Comparison of ENCODE assay signal across 35 mouse cellular contexts in genomic region chr2:38722076-38722475, GRCm38 (mm10). TPM values are rescaled to one million over a fixed set of nuclear protein-coding genes. Genes with fewer than 3 reads are reported as not detected.
DNase-seq lines count a peak whose midpoint lies in the region; ATAC-seq lines count a peak whose summit lies in the region.
"Had no signal": no experiment of that assay in that cellular context is flagged by ENCODE, and none has a peak within 500 bp of the region (broad histone marks: within the 10 kb centered on the region; RNA-seq: fewer than 3 reads in every experiment).

No protein-coding gene starts in this region.

- no peak overlapping the region for H3K4me2 ChIP-seq in kidney, embryonic 15.5 days
- no peak overlapping the region for H3K4me2 ChIP-seq in intestine, embryonic 15.5 days (replicated peaks)
- H3K4me2 ChIP-seq: embryonic facial prominence, embryonic 15.5 days; heart, embryonic 11.5 days; hindbrain, embryonic 14.5 days; limb, embryonic 13.5 days; liver, embryonic 11.5 days; lung, embryonic 15.5 days; midbrain, embryonic 11.5 days; neural tube, embryonic 13.5 days had no signal

- H3K27ac ChIP-seq in kidney, embryonic 15.5 days, result no peak overlapping the region
- H3K27ac ChIP-seq in intestine, embryonic 15.5 days, result no peak overlapping the region
- H3K27ac ChIP-seq: embryonic facial prominence, embryonic 10.5 days; embryonic facial prominence, embryonic 15.5 days; hindbrain, embryonic 14.5 days; limb, embryonic 13.5 days; lung, embryonic 15.5 days; neural tube, embryonic 13.5 days had no signal

- peak; percentile 2 to 24 for DNase-seq in adrenal gland, adult (ENCODE audit: inconsistent age in 2 of 2, low spot score in 1 of 2)
- no peak for DNase-seq in adrenal gland, adult 2 months
- DNase-seq in kidney, adult 11 months, result no peak
- peak; percentile 47 for DNase-seq in ES-CJ7 (ENCODE audit: low read depth, low spot score)
- DNase-seq in neural tube, embryonic 10.5 days (ENCODE audit: extremely low spot score, low spot score), result no peak
- DNase-seq in embryo, embryonic 11 days, result no peak
- DNase-seq: adrenal gland, adult 8-10 months; cerebellum, adult 2 months; cerebellum, postnatal 14 days; gastrocnemius, postnatal 25 days; heart, adult 11 months; heart, postnatal 4 days; kidney, adult 18-20 months; kidney, postnatal 36 days; thymus, postnatal 14 days had no signal

- WGBS in kidney, embryonic 15.5 days, result 43% methylated on average over 4 of the region's 4 CpGs
- WGBS in intestine, embryonic 15.5 days, result 50% methylated on average over 4 of the region's 4 CpGs

- H3K4me1 ChIP-seq in kidney, embryonic 15.5 days, result 0 out of 2 replicates have a peak, but pooled peaks cover 8% of the 10 kb centered on the region
- H3K4me1 ChIP-seq in intestine, embryonic 15.5 days (replicated peaks), result no peaks in the 10 kb centered on the region
- H3K4me1 ChIP-seq: embryonic facial prominence, embryonic 15.5 days had no signal

- no peak overlapping the region for H3K4me3 ChIP-seq in kidney, embryonic 15.5 days (replicated peaks)
- no peak overlapping the region for H3K4me3 ChIP-seq in intestine, embryonic 15.5 days (replicated peaks)
- H3K4me3 ChIP-seq: embryonic facial prominence, embryonic 10.5 days; embryonic facial prominence, embryonic 15.5 days; limb, embryonic 13.5 days; lung, embryonic 15.5 days; myocyte; neural tube, embryonic 13.5 days had no signal

- H3K36me3 ChIP-seq in kidney, embryonic 15.5 days, result no peaks in the 10 kb centered on the region
- H3K36me3 ChIP-seq in intestine, embryonic 15.5 days, result no peaks in the 10 kb centered on the region
- H3K36me3 ChIP-seq: embryonic facial prominence, embryonic 10.5 days; embryonic facial prominence, embryonic 15.5 days; limb, embryonic 13.5 days; lung, embryonic 15.5 days had no signal

- no peaks in the 10 kb centered on the region; the same call in 1 of the 2 replicates for H3K27me3 ChIP-seq in kidney, embryonic 15.5 days
- H3K27me3 ChIP-seq in intestine, embryonic 15.5 days (replicated peaks), result no peaks in the 10 kb centered on the region
- H3K27me3 ChIP-seq: CH12.LX; embryonic facial prominence, embryonic 15.5 days; limb, embryonic 13.5 days; lung, embryonic 15.5 days; neural tube, embryonic 13.5 days; Patski had no signal

- no peak overlapping the region for H3K9ac ChIP-seq in kidney, embryonic 15.5 days
- no peak overlapping the region for H3K9ac ChIP-seq in intestine, embryonic 15.5 days
- H3K9ac ChIP-seq: embryonic facial prominence, embryonic 15.5 days; hindbrain, embryonic 14.5 days; limb, embryonic 13.5 days; lung, embryonic 15.5 days; neural tube, embryonic 13.5 days had no signal

- ATAC-seq in kidney, embryonic 15.5 days (replicated peaks; ENCODE audit: low FRiP score), result peak; percentile 84
- ATAC-seq in intestine, embryonic 15.5 days, result peak; percentile 70
- ATAC-seq: forebrain, embryonic 14.5 days; Patski had no signal

- no peaks in the 10 kb centered on the region for H3K9me3 ChIP-seq in kidney, embryonic 15.5 days (replicated peaks)
- H3K9me3 ChIP-seq in intestine, embryonic 15.5 days, result no peaks in the 10 kb centered on the region
- H3K9me3 ChIP-seq: embryonic facial prominence, embryonic 10.5 days; embryonic facial prominence, embryonic 15.5 days; G1E; limb, embryonic 13.5 days; lung, embryonic 15.5 days; neural tube, embryonic 13.5 days had no signal

RNA-seq across cellular contexts. Expression of gene Nr5a1, which starts 7.7 kb away (rescaled TPM):
- 100 to 1,000 TPM; 302 to 765 TPM for total RNA-seq in adrenal gland, adult 2 months (2021)
- 836 and 1,436 TPM in 2 replicates for polyA plus RNA-seq in adrenal gland, adult 2 months (2012; rRNA removed)
- polyA plus RNA-seq in kidney, embryonic 15.5 days (2015; fragmentation: Nextera tagmentation; extraction: Ambion mirVana), result 1.3 and 3.4 TPM in 2 replicates
- 0.05 and 1.1 TPM in 2 replicates for polyA plus RNA-seq in intestine, embryonic 15.5 days (2015; fragmentation: Nextera tagmentation; extraction: Ambion mirVana)
- total RNA-seq: gastrocnemius, adult 18-20 months; gastrocnemius, postnatal 25 days; layer of hippocampus, postnatal 25 days; megakaryocyte progenitor cell, adult 5-6 weeks had no signal
- polyA plus RNA-seq: cerebellum, adult 2 months; heart, embryonic 11.5 days; heart, embryonic 16.5 days; limb, embryonic 13.5 days; Patski had no signal

Comparison
In these comparisons a context has a peak if more than half of its experiments do, and no peak if none do; other contexts are left out.
1. DNase-seq: peak in adrenal gland, adult (2 of 2) and ES-CJ7 (single experiment); none in adrenal gland, adult 2 months (single experiment), kidney, adult 11 months (single experiment), neural tube, embryonic 10.5 days (single experiment) and embryo, embryonic 11 days (single experiment).
2. RNA of gene Nr5a1, which starts 7.7 kb away (polyA plus RNA-seq): 836 to 1,436 TPM in adrenal gland, adult 2 months; 1.3 to 3.4 TPM in kidney, embryonic 15.5 days and 0.05 to 1.1 TPM in intestine, embryonic 15.5 days; every median in the first group is over 100 times any median in the second.